Mouse (Mus musculus) CH12.LX (cell line): Measurements from ENCODE around the gene Tuba8.

Experiments used
- BHLHE40 ChIP-seq: IDR thresholded peaks from 2 replicates; pipeline ENCODE4 v1.6.1; 2011; ENCODE audit warnings: mild to moderate bottlenecking, low read depth, low read length, improper control_type of control experiment
- GABPA ChIP-seq: IDR thresholded peaks from 2 replicates; pipeline ENCODE4 v1.6.1; 2012; ENCODE audit warnings: low read depth, low read length, improper control_type of control experiment, inconsistent platforms; ENCODE audit not compliant: insufficient replicate concordance
- MAZ ChIP-seq: IDR thresholded peaks from 2 replicates; pipeline ENCODE4 v1.6.1; 2012; ENCODE audit warnings: low read depth, mild to moderate bottlenecking, inconsistent platforms, low read length, improper control_type of control experiment, moderate library complexity
- POLR2A ChIP-seq: IDR thresholded peaks from 2 replicates; pipeline ENCODE4 v1.6.1; 2011; ENCODE audit warnings: low read depth, mild to moderate bottlenecking, improper control_type of control experiment, low read length
- TCF12 ChIP-seq: IDR thresholded peaks from 2 replicates; pipeline ENCODE4 v1.6.1; 2014; ENCODE audit warnings: low read depth, mild to moderate bottlenecking, inconsistent platforms, low read length, improper control_type of control experiment
- ZKSCAN1 ChIP-seq: IDR thresholded peaks from 2 replicates; pipeline ENCODE4 v1.6.1; 2012; ENCODE audit warnings: low read depth, inconsistent platforms, low read length, improper control_type of control experiment, borderline replicate concordance

DNA sequence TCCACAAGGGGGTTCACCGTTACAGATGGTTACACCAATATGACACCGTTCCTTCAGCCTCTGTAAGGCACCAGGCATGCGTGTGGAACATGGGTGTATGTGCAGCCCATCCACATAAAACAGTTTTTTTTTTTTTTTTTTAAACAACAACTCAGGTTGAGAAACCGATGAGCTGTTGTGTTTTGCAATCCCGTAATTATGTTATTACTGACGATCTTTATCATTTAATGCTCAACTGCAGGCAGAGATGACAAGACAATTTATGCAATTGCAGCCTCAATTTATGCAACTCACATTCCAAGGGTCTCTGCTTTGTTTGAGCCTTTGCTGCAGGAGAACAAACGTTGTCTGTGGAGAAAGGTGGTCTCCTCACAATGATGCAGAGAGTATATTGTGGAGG lies 30.6 kb upstream of the Tuba8 start:
- TF ChIP-seq BHLHE40, result no peak
- TF ChIP-seq TCF12, result no peak
- no peak for TF ChIP-seq POLR2A
- no peak for TF ChIP-seq GABPA
- TF ChIP-seq ZKSCAN1, result no peak
- TF ChIP-seq MAZ, result no peak
